Mouse (Mus musculus) forebrain, embryonic 16.5 days (tissue): ENCODE results near the gene Soat2. TPM values are rescaled to one million over a fixed set of nuclear protein-coding genes. Genes with fewer than 3 reads are reported as not detected.

Source experiments
- ATAC-seq: fragments of 200-750 bp; cut with Nextera tagmentation; 2 replicates; pipeline ENCODE4 v1.8.0; 2017; ENCODE audit warnings: mild to moderate bottlenecking, moderate library complexity
- H3K27ac ChIP-seq: fragments of 300-500 bp; sonication (generic); 2 replicates; pipeline ENCODE4 v1.5.1; 2014; ENCODE audit warnings: low read length, control low read depth
- H3K27me3 ChIP-seq: fragments of 300-500 bp; sonication (generic); replicated peaks from 2 replicates; pipeline ENCODE4 v1.6.1; 2014; ENCODE audit warnings: low read length; ENCODE audit not compliant: control insufficient read depth, insufficient read depth
- H3K36me3 ChIP-seq: fragments of 300-500 bp; sonication (generic); 2 replicates; pipeline ENCODE4 v1.6.1; 2014; ENCODE audit not compliant: control insufficient read depth, insufficient read depth
- H3K4me1 ChIP-seq: fragments of 300-500 bp; sonication (generic); replicated peaks from 2 replicates; pipeline ENCODE4 v1.6.1; 2014; ENCODE audit warnings: low read length; ENCODE audit not compliant: control insufficient read depth, insufficient read depth
- H3K4me2 ChIP-seq: fragments of 300-500 bp; sonication (generic); 2 replicates; pipeline ENCODE4 v1.6.1; 2014; ENCODE audit warnings: mild to moderate bottlenecking, low read length, control low read depth
- H3K4me3 ChIP-seq: fragments of 300-500 bp; sonication (generic); replicated peaks from 2 replicates; pipeline ENCODE4 v1.5.1; 2014; ENCODE audit warnings: mild to moderate bottlenecking, low read length, control low read depth
- H3K9ac ChIP-seq: fragments of 300-500 bp; sonication (generic); replicated peaks from 2 replicates; pipeline ENCODE4 v1.6.1; 2014; ENCODE audit warnings: low read depth, low read length, control low read depth
- H3K9me3 ChIP-seq: fragments of 300-500 bp; sonication (generic); 2 replicates; pipeline ENCODE4 v1.6.1; 2016; ENCODE audit warnings: low read length; ENCODE audit not compliant: control insufficient read depth
- WGBS: fragments of 180-500 bp; shearing (Covaris S2); extraction: QIAGEN DNeasy Blood & Tissue Kit; methylation state at CpG from one replicate; pipeline ENCODE4 v1.1.7; 2014; 5-methylcytosine and 5-hydroxymethylcytosine counted together
- polyA plus RNA-seq: library from polyadenylated mRNA; unstranded; fragments of >200 nt; fragmentation: Nextera tagmentation; extraction: Ambion mirVana; gene quantifications from 2 replicates; pipeline ENCODE4 v1.2.1, GENCODE M21; 2015

The Soat2 gene
- polyA plus RNA-seq, 1 experiment from 2014 or later: not detected

- H3K4me2 ChIP-seq: no peak overlapping the region
- H3K9ac ChIP-seq: no peak overlapping the region
- H3K36me3 ChIP-seq: no peaks in the 10 kb centered on the region
- no peak for ATAC-seq
- WGBS: 89% methylated on average over 7 of the region's 7 CpGs
- no peak overlapping the region for H3K4me3 ChIP-seq
- no peaks in the 10 kb centered on the region for H3K4me1 ChIP-seq
- no peaks in the 10 kb centered on the region for H3K27me3 ChIP-seq
- no peak overlapping the region for H3K27ac ChIP-seq
- no peaks in the 10 kb centered on the region for H3K9me3 ChIP-seq
Measured at GRCm38 (mm10) chr15:102176571-102177316, 26.4 kb downstream of the Soat2 start.

- WGBS: 89% methylated on average over 8 of the region's 8 CpGs
- H3K27me3 ChIP-seq: no peaks in the 10 kb centered on the region
- no peak for ATAC-seq
Measured at GRCm38 (mm10) chr15:102177417-102177816, 27.1 kb downstream of the Soat2 start.

GRCm38 (mm10) chr15:102178279-102178678 lies 28.0 kb downstream of the Soat2 start:
- Histone ChIP-seq H3K4me2 (no peak overlapping the region), H3K36me3 (no peaks in the 10 kb centered on the region), H3K27ac (no peak overlapping the region), H3K9me3 (no peaks in the 10 kb centered on the region), H3K27me3 (no peaks in the 10 kb centered on the region), H3K4me3 (no peak overlapping the region), H3K9ac (no peak overlapping the region), H3K4me1 (no peaks in the 10 kb centered on the region)
- 14% methylated on average over 6 of the region's 6 CpGs for WGBS
- ATAC-seq: no peak

More at GRCm38 (mm10) chr15:102177417-102177816, 27.1 kb downstream of the Soat2 start:
- Histone ChIP-seq H3K4me2 (no peak overlapping the region), H3K36me3 (no peaks in the 10 kb centered on the region), H3K4me3 (no peak overlapping the region), H3K4me1 (no peaks in the 10 kb centered on the region), H3K9me3 (no peaks in the 10 kb centered on the region), H3K27ac (no peak overlapping the region), H3K9ac (no peak overlapping the region)

GRCm38 (mm10) chr15:102179106-102179505 lies 28.8 kb downstream of the Soat2 start:
- H3K9me3 ChIP-seq: no peaks in the 10 kb centered on the region
- H3K4me1 ChIP-seq: no peaks in the 10 kb centered on the region
- no peak overlapping the region for H3K27ac ChIP-seq
- H3K4me3 ChIP-seq: no peak overlapping the region
- WGBS: 79% methylated on average over 9 of the region's 9 CpGs
- H3K4me2 ChIP-seq: no peak overlapping the region
- no peak overlapping the region for H3K9ac ChIP-seq
- no peaks in the 10 kb centered on the region for H3K27me3 ChIP-seq
- ATAC-seq: no peak
- H3K36me3 ChIP-seq: no peaks in the 10 kb centered on the region

- Histone ChIP-seq H3K36me3 (no peaks in the 10 kb centered on the region), H3K27ac (no peak overlapping the region), H3K4me3 (no peak overlapping the region), H3K4me1 (no peaks in the 10 kb centered on the region), H3K4me2 (no peak overlapping the region), H3K27me3 (no peaks in the 10 kb centered on the region), H3K9me3 (no peaks in the 10 kb centered on the region), H3K9ac (no peak overlapping the region)
- 90% methylated on average over 14 of the region's 14 CpGs for WGBS
- no peak for ATAC-seq
Measured at GRCm38 (mm10) chr15:102179924-102180323, 29.6 kb downstream of the Soat2 start.

GRCm38 (mm10) chr15:102183076-102183475 lies 32.8 kb downstream of the Soat2 start:
- no peak for ATAC-seq
- H3K9me3 ChIP-seq: no peaks in the 10 kb centered on the region
- no peaks in the 10 kb centered on the region for H3K36me3 ChIP-seq
- H3K4me2 ChIP-seq: no peak overlapping the region
- no peak overlapping the region for H3K27ac ChIP-seq
- no peaks in the 10 kb centered on the region for H3K4me1 ChIP-seq
- H3K27me3 ChIP-seq: no peaks in the 10 kb centered on the region
- H3K9ac ChIP-seq: no peak overlapping the region
- H3K4me3 ChIP-seq: no peak overlapping the region
- WGBS: 89% methylated on average over 3 of the region's 3 CpGs

- H3K27me3 ChIP-seq: no peaks in the 10 kb centered on the region
- H3K9me3 ChIP-seq: no peaks in the 10 kb centered on the region
- no peak overlapping the region for H3K9ac ChIP-seq
- ATAC-seq: no peak
- WGBS: 88% methylated on average over 11 of the region's 11 CpGs
- no peak overlapping the region for H3K27ac ChIP-seq
- H3K4me3 ChIP-seq: no peak overlapping the region
- no peaks in the 10 kb centered on the region for H3K36me3 ChIP-seq
- H3K4me1 ChIP-seq: no peaks in the 10 kb centered on the region
- no peak overlapping the region for H3K4me2 ChIP-seq
Measured at GRCm38 (mm10) chr15:102186239-102186638, 35.9 kb downstream of the Soat2 start.

GRCm38 (mm10) chr15:102188096-102188495 lies 37.8 kb downstream of the Soat2 start:
- WGBS: 89% methylated on average over 10 of the region's 10 CpGs
- ATAC-seq: no peak
- H3K4me1 ChIP-seq: no peaks in the 10 kb centered on the region

GRCm38 (mm10) chr15:102188883-102189282 lies 38.6 kb downstream of the Soat2 start:
- Histone ChIP-seq H3K9me3 (no peaks in the 10 kb centered on the region), H3K27me3 (no peaks in the 10 kb centered on the region), H3K4me1 (no peaks in the 10 kb centered on the region), H3K27ac (no peak overlapping the region), H3K4me3 (no peak overlapping the region), H3K9ac (no peak overlapping the region), H3K36me3 (no peaks in the 10 kb centered on the region), H3K4me2 (no peak overlapping the region)
- ATAC-seq: no peak
- WGBS: 61% methylated on average over 6 of the region's 6 CpGs

More at GRCm38 (mm10) chr15:102188096-102188495, 37.8 kb downstream of the Soat2 start:
- H3K9ac ChIP-seq: no peak overlapping the region
- no peaks in the 10 kb centered on the region for H3K36me3 ChIP-seq
- no peak overlapping the region for H3K4me2 ChIP-seq
- H3K9me3 ChIP-seq: no peaks in the 10 kb centered on the region
- H3K27ac ChIP-seq: no peak overlapping the region
- H3K27me3 ChIP-seq: no peaks in the 10 kb centered on the region
- no peak overlapping the region for H3K4me3 ChIP-seq
